Mouse (Mus musculus): ENCODE measurements around the gene Adamtsl5. TPM values are rescaled to one million over a fixed set of nuclear protein-coding genes. Genes with fewer than 3 reads are reported as not detected.
A peak's percentile ranks its signal among the peaks of the same experiment; 100 is the strongest.

Adamtsl5 gene
- polyA plus RNA-seq, 1 experiment from 2014 or later, result 0.51 TPM

DNA sequence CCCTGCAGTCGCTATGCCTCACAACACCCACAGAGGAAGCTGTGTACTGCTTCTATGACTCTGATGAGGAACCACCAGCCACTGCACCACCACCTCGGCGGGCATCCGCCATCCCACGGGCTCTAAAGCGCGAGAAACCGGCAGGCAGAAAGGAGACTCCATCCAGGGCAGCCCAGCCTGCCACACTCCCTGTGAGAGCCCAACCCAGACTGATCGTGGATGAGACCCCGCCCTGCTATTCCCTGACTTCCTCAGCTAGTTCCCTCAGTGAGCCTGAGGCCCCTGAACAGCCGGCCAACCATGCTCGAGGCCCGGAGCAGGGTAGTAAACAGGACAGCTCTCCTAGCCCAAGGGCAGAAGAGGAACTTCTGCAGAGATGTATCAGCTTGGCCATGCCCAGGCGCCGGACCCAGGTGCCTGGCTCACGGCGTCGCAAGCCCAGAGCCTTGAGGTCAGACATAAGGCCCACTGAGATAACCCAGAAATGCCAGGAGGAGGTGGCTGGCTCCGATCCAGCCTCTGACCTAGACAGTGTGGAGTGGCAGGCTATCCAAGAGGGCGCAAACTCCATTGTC lies 34.5 kb downstream of the Adamtsl5 start:
- Histone ChIP-seq H3K9me3 (ENCODE audit: control insufficient read depth, low read length) (no peaks in the 10 kb centered on the region), H3K9ac (ENCODE audit: low read length) (no peak overlapping the region), H3K27ac (ENCODE audit: low read depth, low read length) (no peak overlapping the region), H3K27me3 (ENCODE audit: control insufficient read depth, insufficient read depth, low read length) (peaks cover 16% of the 10 kb centered on the region), H3K4me2 (ENCODE audit: low read depth, low read length, severe bottlenecking) (no peak overlapping the region), H3K4me1 (replicated peaks; ENCODE audit: control insufficient read depth, insufficient read depth, low read length) (peaks cover 8% of the 10 kb centered on the region; the same call in 1 of the 2 replicates), H3K36me3 (ENCODE audit: control insufficient read depth, insufficient read depth, low read length) (peaks cover 6% of the 10 kb centered on the region), H3K4me3 (ENCODE audit: low read depth, low read length) (no peak overlapping the region)
- no peak for ATAC-seq (replicated peaks; ENCODE audit: low FRiP score)
- DNase-seq (ENCODE audit: low spot score), result peak; percentile 53
- WGBS, result 76% methylated on average over 20 of the region's 20 CpGs

DNA sequence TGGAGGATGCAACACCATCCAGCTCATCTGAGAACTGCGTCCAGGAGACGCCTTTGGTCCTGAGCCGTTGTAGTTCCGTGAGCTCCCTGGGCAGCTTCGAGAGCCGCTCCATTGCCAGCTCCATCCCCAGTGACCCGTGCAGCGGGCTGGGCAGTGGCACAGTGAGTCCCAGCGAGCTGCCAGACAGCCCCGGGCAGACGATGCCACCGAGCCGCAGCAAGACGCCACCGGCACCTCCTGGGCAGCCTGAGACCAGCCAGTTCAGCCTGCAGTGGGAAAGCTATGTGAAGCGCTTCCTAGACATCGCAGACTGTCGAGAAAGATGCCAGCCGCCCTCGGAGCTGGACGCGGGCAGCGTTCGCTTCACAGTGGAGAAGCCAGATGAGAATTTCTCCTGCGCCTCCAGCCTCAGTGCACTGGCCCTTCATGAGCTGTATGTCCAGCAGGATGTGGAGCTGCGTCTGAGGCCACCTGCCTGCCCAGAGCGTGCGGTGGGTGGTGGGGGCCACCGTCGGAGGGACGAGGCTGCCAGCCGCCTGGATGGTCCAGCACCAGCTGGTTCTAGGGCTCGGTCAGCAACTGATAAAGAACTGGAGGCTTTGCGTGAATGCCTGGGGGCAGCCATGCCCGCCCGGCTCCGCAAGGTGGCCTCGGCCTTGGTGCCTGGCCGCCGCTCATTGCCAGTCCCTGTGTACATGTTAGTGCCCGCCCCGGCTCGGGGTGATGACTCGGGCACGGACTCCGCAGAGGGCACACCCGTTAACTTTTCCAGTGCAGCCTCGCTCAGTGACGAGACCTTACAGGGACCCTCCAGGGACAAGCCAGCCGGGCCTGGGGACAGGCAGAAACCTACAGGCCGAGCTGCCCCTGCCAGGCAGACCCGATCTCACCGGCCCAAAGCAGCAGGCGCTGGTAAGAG lies 35.4 kb downstream of the Adamtsl5 start:
- DNase-seq (ENCODE audit: low spot score) (no peak), ATAC-seq (replicated peaks; ENCODE audit: low FRiP score) (no peak)
- Histone ChIP-seq H3K27ac (ENCODE audit: low read depth, low read length) (no peak overlapping the region), H3K9me3 (ENCODE audit: control insufficient read depth, low read length) (no peaks in the 10 kb centered on the region), H3K4me1 (replicated peaks; ENCODE audit: control insufficient read depth, insufficient read depth, low read length) (peaks cover 8% of the 10 kb centered on the region; the same call in 1 of the 2 replicates), H3K4me3 (ENCODE audit: low read depth, low read length) (no peak overlapping the region), H3K27me3 (ENCODE audit: control insufficient read depth, insufficient read depth, low read length) (peaks cover 16% of the 10 kb centered on the region), H3K36me3 (ENCODE audit: control insufficient read depth, insufficient read depth, low read length) (peaks cover 11% of the 10 kb centered on the region), H3K4me2 (ENCODE audit: low read depth, low read length, severe bottlenecking) (no peak overlapping the region), H3K9ac (ENCODE audit: low read length) (no peak overlapping the region)
- WGBS, result 74% methylated on average over 54 of the region's 54 CpGs

DNA sequence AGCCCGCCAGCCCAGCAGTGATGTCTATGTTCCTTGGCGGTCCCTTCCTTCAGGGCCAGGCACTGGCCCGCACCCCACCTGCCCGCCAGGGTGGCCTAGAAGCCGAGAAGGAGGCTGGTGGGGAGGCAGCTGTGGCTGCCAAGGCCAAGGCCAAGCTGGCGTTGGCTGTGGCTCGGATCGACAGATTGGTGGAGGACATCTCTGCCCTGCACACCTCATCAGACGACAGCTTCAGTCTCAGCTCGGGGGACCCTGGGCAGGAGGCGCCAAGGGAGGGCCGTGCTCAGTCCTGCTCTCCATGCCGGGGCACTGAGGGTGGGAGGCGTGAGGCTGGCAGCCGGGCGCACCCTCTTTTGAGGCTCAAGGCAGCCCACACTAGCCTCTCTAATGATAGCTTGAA lies 36.7 kb downstream of the Adamtsl5 start:
- no peak overlapping the region for H3K27ac ChIP-seq (ENCODE audit: low read depth, low read length)
- H3K4me2 ChIP-seq (ENCODE audit: low read depth, low read length, severe bottlenecking), result no peak overlapping the region
- peaks cover 16% of the 10 kb centered on the region for H3K27me3 ChIP-seq (ENCODE audit: control insufficient read depth, insufficient read depth, low read length)
- no peak overlapping the region for H3K4me3 ChIP-seq (ENCODE audit: low read depth, low read length)
- no peaks in the 10 kb centered on the region for H3K9me3 ChIP-seq (ENCODE audit: control insufficient read depth, low read length)
- no peak for DNase-seq (ENCODE audit: low spot score)
- ATAC-seq (replicated peaks; ENCODE audit: low FRiP score), result no peak
- WGBS, result 90% methylated on average over 16 of the region's 16 CpGs
- H3K9ac ChIP-seq (ENCODE audit: low read length), result no peak overlapping the region
- H3K4me1 ChIP-seq (replicated peaks; ENCODE audit: control insufficient read depth, insufficient read depth, low read length), result peaks cover 8% of the 10 kb centered on the region; the same call in 1 of the 2 replicates
- H3K36me3 ChIP-seq (ENCODE audit: control insufficient read depth, insufficient read depth, low read length), result peaks cover 15% of the 10 kb centered on the region

DNA sequence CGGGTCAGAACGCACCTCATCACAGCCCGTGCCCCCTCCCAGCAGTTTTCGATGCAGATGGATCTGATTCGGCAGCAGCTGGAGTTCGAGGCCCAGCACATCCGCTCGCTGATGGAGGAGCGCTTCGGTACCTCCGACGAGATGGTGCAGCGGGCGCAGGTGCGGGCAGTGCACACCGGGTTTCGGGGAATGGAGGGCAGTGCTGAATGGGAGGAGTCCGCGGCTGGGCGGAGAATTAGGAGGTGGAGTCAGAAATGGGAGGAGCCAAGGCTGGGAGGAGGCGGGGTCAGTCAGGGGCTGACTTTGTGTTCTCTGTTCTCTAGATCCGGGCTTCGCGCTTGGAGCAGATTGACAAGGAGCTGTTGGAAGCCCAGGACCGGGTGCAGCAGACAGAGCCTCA lies 43.4 kb downstream of the Adamtsl5 start:
- no peak overlapping the region for H3K9ac ChIP-seq (ENCODE audit: low read length)
- no peak for DNase-seq (ENCODE audit: low spot score)
- H3K4me2 ChIP-seq (ENCODE audit: low read depth, low read length, severe bottlenecking), result peak overlapping the region; percentile 18; the same call in 1 of the 2 replicates
- H3K4me1 ChIP-seq (replicated peaks; ENCODE audit: control insufficient read depth, insufficient read depth, low read length), result peaks cover 24% of the 10 kb centered on the region; the same call in 1 of the 2 replicates
- 28% methylated on average over 25 of the region's 25 CpGs for WGBS
- no peaks in the 10 kb centered on the region; the same call in 1 of the 2 replicates for H3K27me3 ChIP-seq (ENCODE audit: control insufficient read depth, insufficient read depth, low read length)
- no peak overlapping the region for H3K27ac ChIP-seq (ENCODE audit: low read depth, low read length)
- no peaks in the 10 kb centered on the region for H3K9me3 ChIP-seq (ENCODE audit: control insufficient read depth, low read length)
- H3K36me3 ChIP-seq (ENCODE audit: control insufficient read depth, insufficient read depth, low read length), result peaks cover 22% of the 10 kb centered on the region
- ATAC-seq (replicated peaks; ENCODE audit: low FRiP score), result no peak
- H3K4me3 ChIP-seq (ENCODE audit: low read depth, low read length), result no peak overlapping the region

DNA sequence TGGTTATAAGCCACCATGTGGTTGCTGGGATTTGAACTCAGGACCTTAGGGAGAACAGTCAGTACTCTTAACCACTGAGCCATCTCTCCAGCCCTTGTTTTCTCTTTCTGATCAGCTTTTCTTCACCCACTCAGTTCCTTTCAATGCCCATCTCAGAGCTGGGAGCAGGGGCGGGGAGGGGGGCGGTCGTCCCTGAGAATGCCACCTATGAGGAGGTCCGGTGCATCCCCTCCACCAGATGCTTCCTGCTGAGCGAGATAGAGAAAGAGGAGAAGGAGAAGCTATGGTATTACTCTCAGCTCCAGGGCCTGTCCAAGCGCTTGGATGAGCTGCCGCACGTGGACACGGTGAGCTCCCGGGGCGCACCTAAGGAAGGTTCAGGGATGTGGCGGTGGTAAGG lies 43.8 kb downstream of the Adamtsl5 start:
- Histone ChIP-seq H3K27ac (ENCODE audit: low read depth, low read length) (no peak overlapping the region), H3K27me3 (ENCODE audit: control insufficient read depth, insufficient read depth, low read length) (peaks cover 4% of the 10 kb centered on the region), H3K4me2 (ENCODE audit: low read depth, low read length, severe bottlenecking) (peak overlapping the region; percentile 18; the same call in 1 of the 2 replicates), H3K4me3 (ENCODE audit: low read depth, low read length) (no peak overlapping the region), H3K9me3 (ENCODE audit: control insufficient read depth, low read length) (no peaks in the 10 kb centered on the region), H3K36me3 (ENCODE audit: control insufficient read depth, insufficient read depth, low read length) (peaks cover 22% of the 10 kb centered on the region), H3K4me1 (replicated peaks; ENCODE audit: control insufficient read depth, insufficient read depth, low read length) (peaks cover 28% of the 10 kb centered on the region), H3K9ac (ENCODE audit: low read length) (no peak overlapping the region)
- no peak for DNase-seq (ENCODE audit: low spot score)
- WGBS, result 35% methylated on average over 12 of the region's 12 CpGs
- no peak for ATAC-seq (replicated peaks; ENCODE audit: low FRiP score)

DNA sequence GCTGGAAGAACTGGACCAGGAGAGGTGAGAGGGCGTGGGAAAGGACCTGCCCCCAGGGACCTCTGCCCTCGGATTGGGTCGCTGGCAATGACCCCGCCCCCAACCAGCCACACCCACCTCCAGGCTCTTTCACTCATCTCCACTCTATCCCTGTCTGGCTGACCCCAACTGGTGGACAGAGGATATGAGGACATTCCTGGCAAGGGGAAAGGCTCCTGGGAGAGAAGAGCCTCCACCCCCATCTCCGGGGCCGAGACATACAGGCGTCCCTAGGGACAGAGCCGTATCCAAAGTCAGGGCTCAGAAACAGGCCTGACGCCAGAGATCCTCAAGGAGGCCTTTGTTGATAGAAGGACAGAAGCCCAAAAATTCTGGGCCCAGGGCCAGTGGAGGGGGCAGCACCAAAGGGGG lies 45.7 kb downstream of the Adamtsl5 start:
- Histone ChIP-seq H3K9me3 (ENCODE audit: control insufficient read depth, low read length) (no peaks in the 10 kb centered on the region), H3K27me3 (ENCODE audit: control insufficient read depth, insufficient read depth, low read length) (peaks cover 5% of the 10 kb centered on the region), H3K36me3 (ENCODE audit: control insufficient read depth, insufficient read depth, low read length) (peaks cover 12% of the 10 kb centered on the region; the same call in 1 of the 2 replicates), H3K9ac (ENCODE audit: low read length) (no peak overlapping the region), H3K4me1 (replicated peaks; ENCODE audit: control insufficient read depth, insufficient read depth, low read length) (peaks cover 40% of the 10 kb centered on the region), H3K4me3 (ENCODE audit: low read depth, low read length) (peak overlapping the region; percentile 63), H3K27ac (ENCODE audit: low read depth, low read length) (no peak overlapping the region), H3K4me2 (ENCODE audit: low read depth, low read length, severe bottlenecking) (peak overlapping the region; percentile 74)
- 18% methylated on average over 9 of the region's 9 CpGs for WGBS
- no peak for ATAC-seq (replicated peaks; ENCODE audit: low FRiP score)
- no peak for DNase-seq (ENCODE audit: low spot score)

DNA sequence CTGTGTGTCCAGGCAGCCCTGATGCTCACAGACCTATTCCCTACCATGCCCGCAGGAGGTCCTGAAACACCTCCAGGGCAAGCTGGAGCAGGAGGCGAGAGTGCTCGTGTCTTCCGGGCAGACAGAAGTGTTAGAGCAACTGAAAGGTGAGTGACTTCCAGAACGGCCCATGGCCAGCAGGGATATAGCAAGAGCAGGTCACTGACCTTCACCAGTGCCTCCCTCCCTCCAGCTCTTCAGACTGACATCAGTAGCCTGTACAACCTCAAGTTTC lies 46.2 kb downstream of the Adamtsl5 start:
- ATAC-seq (replicated peaks; ENCODE audit: low FRiP score) (no peak), DNase-seq (ENCODE audit: low spot score) (no peak)
- WGBS, result 64% methylated on average over 5 of the region's 5 CpGs
- H3K36me3 ChIP-seq (ENCODE audit: control insufficient read depth, insufficient read depth, low read length), result peaks cover 9% of the 10 kb centered on the region; the same call in 1 of the 2 replicates
- peak overlapping the region; percentile 74 for H3K4me2 ChIP-seq (ENCODE audit: low read depth, low read length, severe bottlenecking)
- peaks cover 5% of the 10 kb centered on the region for H3K27me3 ChIP-seq (ENCODE audit: control insufficient read depth, insufficient read depth, low read length)
- H3K9me3 ChIP-seq (ENCODE audit: control insufficient read depth, low read length), result no peaks in the 10 kb centered on the region
- H3K4me1 ChIP-seq (replicated peaks; ENCODE audit: control insufficient read depth, insufficient read depth, low read length), result peaks cover 41% of the 10 kb centered on the region
- H3K27ac ChIP-seq (ENCODE audit: low read depth, low read length), result no peak overlapping the region
- peak overlapping the region; percentile 63 for H3K4me3 ChIP-seq (ENCODE audit: low read depth, low read length)
- H3K9ac ChIP-seq (ENCODE audit: low read length), result peak overlapping the region; percentile 35

DNA sequence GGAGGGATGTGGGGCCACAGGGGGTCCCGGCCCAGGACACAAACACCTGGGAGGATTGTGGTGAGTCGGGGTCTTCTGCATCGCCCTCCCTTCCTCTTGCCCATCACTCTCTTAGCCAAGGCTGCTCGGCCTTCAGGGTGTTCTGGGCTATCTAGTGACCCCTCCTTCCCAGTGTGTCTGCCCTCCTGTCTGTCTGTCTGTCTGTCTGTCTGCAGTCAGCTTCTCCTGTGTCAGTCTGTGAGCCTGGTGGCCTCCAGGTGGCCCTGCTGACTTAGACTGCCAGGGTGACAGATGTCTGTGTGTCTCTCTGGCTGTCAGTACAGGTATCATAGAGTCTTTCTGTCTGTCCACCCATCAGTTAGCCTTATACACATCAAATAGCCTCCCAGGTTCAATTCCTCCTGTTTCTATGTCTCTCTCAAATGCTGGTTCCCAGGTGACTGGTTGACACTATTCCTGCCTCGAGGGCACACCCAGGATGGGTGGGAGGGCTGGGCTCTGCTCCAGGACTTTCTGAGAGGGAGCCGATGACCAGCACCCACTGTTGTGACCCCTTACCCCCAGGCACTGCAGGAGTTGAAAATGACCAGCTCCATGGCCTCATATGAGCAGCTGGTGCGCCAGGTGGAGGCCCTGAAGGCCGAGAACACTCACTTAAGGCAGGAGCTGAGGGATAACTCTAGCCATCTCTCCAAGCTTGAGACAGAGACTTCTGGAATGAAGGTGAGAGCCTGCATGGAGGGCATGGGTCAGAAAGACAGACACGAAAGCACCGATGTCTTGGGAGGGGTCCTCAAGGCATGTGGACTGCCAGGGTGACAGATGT lies 46.7 kb downstream of the Adamtsl5 start:
- 75% methylated on average over 10 of the region's 10 CpGs for WGBS
- peak overlapping the region; percentile 63 for H3K4me3 ChIP-seq (ENCODE audit: low read depth, low read length)
- ATAC-seq (replicated peaks; ENCODE audit: low FRiP score), result no peak

More for the DNA sequence above, 46.7 kb downstream of the Adamtsl5 start:
- H3K36me3 ChIP-seq (ENCODE audit: control insufficient read depth, insufficient read depth, low read length), result peaks cover 9% of the 10 kb centered on the region; the same call in 1 of the 2 replicates
- peaks cover 5% of the 10 kb centered on the region for H3K27me3 ChIP-seq (ENCODE audit: control insufficient read depth, insufficient read depth, low read length)
- DNase-seq (ENCODE audit: low spot score), result no peak
- H3K27ac ChIP-seq (ENCODE audit: low read depth, low read length), result peak overlapping the region; percentile 57
- peaks cover 47% of the 10 kb centered on the region for H3K4me1 ChIP-seq (replicated peaks; ENCODE audit: control insufficient read depth, insufficient read depth, low read length)
- H3K9ac ChIP-seq (ENCODE audit: low read length), result peak overlapping the region; percentile 68
- H3K4me2 ChIP-seq (ENCODE audit: low read depth, low read length, severe bottlenecking), result peak overlapping the region; percentile 74
- no peaks in the 10 kb centered on the region for H3K9me3 ChIP-seq (ENCODE audit: control insufficient read depth, low read length)

Measured in forebrain, embryonic 11.5 days (tissue).